Mouse (Mus musculus) MEL (cell line): ENCODE measurements around the gene Snrpd2.

Experiments used
- MYC ChIP-seq: IDR thresholded peaks from 2 replicates; pipeline ENCODE4 v1.6.1; 2011; ENCODE audit warnings: low read depth, mild to moderate bottlenecking, low read length, improper control_type of control experiment, moderate library complexity
- POLR2A ChIP-seq, 2 experiments: IDR thresholded peaks; 2 replicates each; pipeline ENCODE4 v1.6.1; 2011 to 2012; ENCODE audit warnings: low read length in 2 of 2, mild to moderate bottlenecking in 2 of 2, control low read depth in 1 of 2, improper control_type of control experiment in 1 of 2, low read depth in 1 of 2, moderate library complexity in 1 of 2; ENCODE audit not compliant: control insufficient read depth in 1 of 2, insufficient read depth in 1 of 2, poor library complexity in 1 of 2
- POLR2AphosphoS5 ChIP-seq: IDR thresholded peaks from 2 replicates; pipeline ENCODE4 v1.6.1; 2012; ENCODE audit warnings: low read depth, borderline replicate concordance, mild to moderate bottlenecking, inconsistent platforms, low read length, moderate library complexity, mixed read lengths

GRCm38 (mm10) chr7:19121686-19122085 lies 27.8 kb upstream of the Snrpd2 start:
- TF ChIP-seq MYC (no peak), POLR2A (IDR thresholded peaks at IDR 0.05; ENCODE audit: control insufficient read depth in 1 of 2, insufficient read depth in 1 of 2, low read depth in 1 of 2, low read length in 2 of 2, poor library complexity in 1 of 2) (no peak), POLR2AphosphoS5 (no peak)
